Mouse (Mus musculus): ENCODE results near the gene Atrnl1. TPM values are rescaled to one million over a fixed set of nuclear protein-coding genes. Genes with fewer than 3 reads are reported as not detected.

The Atrnl1 gene
- polyA plus RNA-seq, 1 experiment from 2014 or later, result 7.6 TPM

GRCm38 (mm10) chr19:58117595-58117994, 506.8 kb downstream of the Atrnl1 start:
- WGBS, result 91% methylated on average over 6 of the region's 6 CpGs
- no peak for DNase-seq (ENCODE audit: low spot score)
- no peaks in the 10 kb centered on the region for H3K9me3 ChIP-seq (ENCODE audit: control insufficient read depth, low read length)
- H3K27ac ChIP-seq (ENCODE audit: low read depth, low read length), result no peak overlapping the region
- peaks cover 3% of the 10 kb centered on the region for H3K4me1 ChIP-seq (ENCODE audit: control insufficient read depth, insufficient read depth, low read length)
- no peak overlapping the region for H3K4me3 ChIP-seq (ENCODE audit: low read depth, low read length)
- H3K27me3 ChIP-seq (ENCODE audit: control insufficient read depth, insufficient read depth, low read length), result no peaks in the 10 kb centered on the region
- no peaks in the 10 kb centered on the region for H3K36me3 ChIP-seq (ENCODE audit: control insufficient read depth, insufficient read depth, low read length)
- no peak overlapping the region for H3K4me2 ChIP-seq (ENCODE audit: low read depth)
- no peak overlapping the region for H3K9ac ChIP-seq (ENCODE audit: low read length)
- ATAC-seq (ENCODE audit: insufficient read depth, low FRiP score, low TSS enrichment), result no peak

GRCm38 (mm10) chr19:58118141-58118835, 507.5 kb downstream of the Atrnl1 start:
- 83% methylated on average over 19 of the region's 19 CpGs for WGBS
- Histone ChIP-seq H3K4me3 (ENCODE audit: low read depth, low read length) (no peak overlapping the region), H3K4me1 (ENCODE audit: control insufficient read depth, insufficient read depth, low read length) (peaks cover 3% of the 10 kb centered on the region), H3K9ac (ENCODE audit: low read length) (no peak overlapping the region), H3K27ac (ENCODE audit: low read depth, low read length) (no peak overlapping the region), H3K4me2 (ENCODE audit: low read depth) (no peak overlapping the region), H3K36me3 (ENCODE audit: control insufficient read depth, insufficient read depth, low read length) (no peaks in the 10 kb centered on the region), H3K9me3 (ENCODE audit: control insufficient read depth, low read length) (no peaks in the 10 kb centered on the region), H3K27me3 (ENCODE audit: control insufficient read depth, insufficient read depth, low read length) (no peaks in the 10 kb centered on the region)
- no peak for ATAC-seq (ENCODE audit: insufficient read depth, low FRiP score, low TSS enrichment)
- no peak for DNase-seq (ENCODE audit: low spot score)

- DNase-seq (ENCODE audit: low spot score), result no peak
- Histone ChIP-seq H3K4me2 (ENCODE audit: low read depth) (no peak overlapping the region), H3K9me3 (ENCODE audit: control insufficient read depth, low read length) (no peaks in the 10 kb centered on the region), H3K27ac (ENCODE audit: low read depth, low read length) (no peak overlapping the region), H3K4me3 (ENCODE audit: low read depth, low read length) (no peak overlapping the region), H3K9ac (ENCODE audit: low read length) (no peak overlapping the region), H3K36me3 (ENCODE audit: control insufficient read depth, insufficient read depth, low read length) (no peaks in the 10 kb centered on the region), H3K27me3 (ENCODE audit: control insufficient read depth, insufficient read depth, low read length) (no peaks in the 10 kb centered on the region), H3K4me1 (ENCODE audit: control insufficient read depth, insufficient read depth, low read length) (peaks cover 3% of the 10 kb centered on the region)
- no peak for ATAC-seq (ENCODE audit: insufficient read depth, low FRiP score, low TSS enrichment)
- 72% methylated on average over 11 of the region's 11 CpGs for WGBS
These were observed 508.0 kb downstream of the Atrnl1 start for GRCm38 (mm10) chr19:58118864-58119263.

GRCm38 (mm10) chr19:58119681-58120173, 508.9 kb downstream of the Atrnl1 start:
- H3K36me3 ChIP-seq (ENCODE audit: control insufficient read depth, insufficient read depth, low read length), result no peaks in the 10 kb centered on the region
- ATAC-seq (ENCODE audit: insufficient read depth, low FRiP score, low TSS enrichment), result no peak
- no peak overlapping the region for H3K9ac ChIP-seq (ENCODE audit: low read length)
- H3K4me2 ChIP-seq (ENCODE audit: low read depth), result no peak overlapping the region
- H3K27me3 ChIP-seq (ENCODE audit: control insufficient read depth, insufficient read depth, low read length), result no peaks in the 10 kb centered on the region
- H3K27ac ChIP-seq (ENCODE audit: low read depth, low read length), result no peak overlapping the region
- peak; percentile 37 for DNase-seq (ENCODE audit: low spot score)
- H3K9me3 ChIP-seq (ENCODE audit: control insufficient read depth, low read length), result no peaks in the 10 kb centered on the region
- H3K4me1 ChIP-seq (ENCODE audit: control insufficient read depth, insufficient read depth, low read length), result peaks cover 3% of the 10 kb centered on the region
- H3K4me3 ChIP-seq (ENCODE audit: low read depth, low read length), result no peak overlapping the region
- 56% methylated on average over 13 of the region's 13 CpGs for WGBS

GRCm38 (mm10) chr19:58120661-58121060, 509.8 kb downstream of the Atrnl1 start:
- DNase-seq (ENCODE audit: low spot score) (no peak), ATAC-seq (ENCODE audit: insufficient read depth, low FRiP score, low TSS enrichment) (no peak)
- H3K9me3 ChIP-seq (ENCODE audit: control insufficient read depth, low read length), result no peaks in the 10 kb centered on the region
- H3K27me3 ChIP-seq (ENCODE audit: control insufficient read depth, insufficient read depth, low read length), result no peaks in the 10 kb centered on the region
- no peaks in the 10 kb centered on the region for H3K36me3 ChIP-seq (ENCODE audit: control insufficient read depth, insufficient read depth, low read length)
- H3K4me2 ChIP-seq (ENCODE audit: low read depth), result no peak overlapping the region
- WGBS, result 88% methylated on average over 9 of the region's 9 CpGs
- H3K9ac ChIP-seq (ENCODE audit: low read length), result no peak overlapping the region
- no peak overlapping the region for H3K27ac ChIP-seq (ENCODE audit: low read depth, low read length)
- H3K4me1 ChIP-seq (ENCODE audit: control insufficient read depth, insufficient read depth, low read length), result peaks cover 3% of the 10 kb centered on the region
- no peak overlapping the region for H3K4me3 ChIP-seq (ENCODE audit: low read depth, low read length)

GRCm38 (mm10) chr19:58121628-58122027, 510.8 kb downstream of the Atrnl1 start:
- DNase-seq (ENCODE audit: low spot score), result no peak
- 36% methylated on average over 6 of the region's 6 CpGs for WGBS
- no peak for ATAC-seq (ENCODE audit: insufficient read depth, low FRiP score, low TSS enrichment)
- Histone ChIP-seq H3K36me3 (ENCODE audit: control insufficient read depth, insufficient read depth, low read length) (no peaks in the 10 kb centered on the region), H3K4me1 (ENCODE audit: control insufficient read depth, insufficient read depth, low read length) (peaks cover 3% of the 10 kb centered on the region), H3K4me3 (ENCODE audit: low read depth, low read length) (no peak overlapping the region), H3K9me3 (ENCODE audit: control insufficient read depth, low read length) (no peaks in the 10 kb centered on the region), H3K27me3 (ENCODE audit: control insufficient read depth, insufficient read depth, low read length) (no peaks in the 10 kb centered on the region), H3K27ac (ENCODE audit: low read depth, low read length) (no peak overlapping the region), H3K9ac (ENCODE audit: low read length) (no peak overlapping the region), H3K4me2 (ENCODE audit: low read depth) (no peak overlapping the region)

- Histone ChIP-seq H3K4me2 (ENCODE audit: low read depth) (no peak overlapping the region), H3K27me3 (ENCODE audit: control insufficient read depth, insufficient read depth, low read length) (no peaks in the 10 kb centered on the region), H3K9ac (ENCODE audit: low read length) (no peak overlapping the region), H3K27ac (ENCODE audit: low read depth, low read length) (no peak overlapping the region), H3K36me3 (ENCODE audit: control insufficient read depth, insufficient read depth, low read length) (no peaks in the 10 kb centered on the region), H3K9me3 (ENCODE audit: control insufficient read depth, low read length) (no peaks in the 10 kb centered on the region), H3K4me3 (ENCODE audit: low read depth, low read length) (no peak overlapping the region), H3K4me1 (ENCODE audit: control insufficient read depth, insufficient read depth, low read length) (peaks cover 3% of the 10 kb centered on the region)
- no peak for ATAC-seq (ENCODE audit: insufficient read depth, low FRiP score, low TSS enrichment)
- DNase-seq (ENCODE audit: low spot score), result no peak
- 93% methylated on average over 3 of the region's 3 CpGs for WGBS
These were observed 512.8 kb downstream of the Atrnl1 start for GRCm38 (mm10) chr19:58123620-58124019.

GRCm38 (mm10) chr19:58124566-58124965, 513.7 kb downstream of the Atrnl1 start:
- 79% methylated on average over 5 of the region's 5 CpGs for WGBS
- Histone ChIP-seq H3K27ac (ENCODE audit: low read depth, low read length) (no peak overlapping the region), H3K4me3 (ENCODE audit: low read depth, low read length) (no peak overlapping the region), H3K4me1 (ENCODE audit: control insufficient read depth, insufficient read depth, low read length) (peaks cover 3% of the 10 kb centered on the region), H3K9me3 (ENCODE audit: control insufficient read depth, low read length) (no peaks in the 10 kb centered on the region), H3K27me3 (ENCODE audit: control insufficient read depth, insufficient read depth, low read length) (no peaks in the 10 kb centered on the region), H3K4me2 (ENCODE audit: low read depth) (no peak overlapping the region), H3K36me3 (ENCODE audit: control insufficient read depth, insufficient read depth, low read length) (no peaks in the 10 kb centered on the region), H3K9ac (ENCODE audit: low read length) (no peak overlapping the region)
- DNase-seq (ENCODE audit: low spot score) (no peak), ATAC-seq (ENCODE audit: insufficient read depth, low FRiP score, low TSS enrichment) (no peak)

- ATAC-seq (ENCODE audit: insufficient read depth, low FRiP score, low TSS enrichment), result no peak
- H3K4me3 ChIP-seq (ENCODE audit: low read depth, low read length), result no peak overlapping the region
- no peak overlapping the region for H3K9ac ChIP-seq (ENCODE audit: low read length)
- no peaks in the 10 kb centered on the region for H3K9me3 ChIP-seq (ENCODE audit: control insufficient read depth, low read length)
- no peak for DNase-seq (ENCODE audit: low spot score)
- no peak overlapping the region for H3K27ac ChIP-seq (ENCODE audit: low read depth, low read length)
- H3K4me2 ChIP-seq (ENCODE audit: low read depth), result no peak overlapping the region
- no peaks in the 10 kb centered on the region for H3K36me3 ChIP-seq (ENCODE audit: control insufficient read depth, insufficient read depth, low read length)
- H3K4me1 ChIP-seq (ENCODE audit: control insufficient read depth, insufficient read depth, low read length), result peaks cover 3% of the 10 kb centered on the region
- H3K27me3 ChIP-seq (ENCODE audit: control insufficient read depth, insufficient read depth, low read length), result no peaks in the 10 kb centered on the region
- 45% methylated on average over 14 of the region's 14 CpGs for WGBS
These were observed 514.2 kb downstream of the Atrnl1 start for GRCm38 (mm10) chr19:58125010-58125409.

Data from neural tube, embryonic 11.5 days (tissue).